Mouse (Mus musculus) kidney, postnatal 4 days (tissue): Measurements from ENCODE around the gene Ttc28.

ENCODE experiments used
- DNase-seq, 2 experiments: peaks; one replicate each; pipeline ENCODE4 v3.0.0; 2021; ENCODE audit warnings: mixed read lengths in 2 of 2

Gene Ttc28

DNA sequence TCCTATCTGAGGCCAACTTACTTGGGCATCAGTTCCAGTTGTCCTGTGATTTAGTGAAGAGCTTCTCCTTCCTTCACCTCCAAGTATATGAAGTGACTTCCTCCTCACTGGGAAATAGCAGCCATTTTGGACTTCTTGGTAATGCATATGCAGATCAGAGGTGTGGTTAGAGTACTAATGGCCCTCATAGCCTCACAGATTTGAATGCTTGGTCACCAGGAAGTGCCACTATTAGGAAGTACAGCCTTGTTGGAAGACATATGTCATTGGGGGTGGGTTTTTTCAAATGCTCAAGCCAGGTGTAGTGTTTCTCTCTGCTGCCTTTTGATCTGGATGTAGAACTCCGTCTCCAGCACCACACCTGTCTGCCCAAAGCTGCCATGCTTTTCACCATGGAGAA, 10.3 kb downstream of the Ttc28 start:
- no peak for DNase-seq

DNA sequence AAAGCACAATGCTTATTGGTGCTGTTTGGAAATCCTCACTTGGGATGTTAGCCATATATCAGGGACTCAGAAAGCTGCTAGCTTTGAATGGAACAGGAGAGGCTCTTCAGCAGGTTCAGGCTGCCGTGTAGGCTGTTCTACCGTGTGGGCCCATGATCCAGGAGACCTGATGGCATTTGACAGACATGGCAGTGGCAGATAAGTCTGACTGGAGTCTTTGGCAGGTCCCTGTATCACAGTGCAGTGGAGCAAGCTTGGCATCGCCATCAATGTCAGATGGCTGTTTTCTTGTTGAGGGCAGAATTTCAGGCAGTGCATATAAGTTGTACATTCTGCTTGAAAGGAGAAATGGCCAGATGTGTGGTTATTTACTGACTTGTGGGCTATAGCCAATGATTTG, 11.0 kb downstream of the Ttc28 start:
- no peak for DNase-seq

DNA sequence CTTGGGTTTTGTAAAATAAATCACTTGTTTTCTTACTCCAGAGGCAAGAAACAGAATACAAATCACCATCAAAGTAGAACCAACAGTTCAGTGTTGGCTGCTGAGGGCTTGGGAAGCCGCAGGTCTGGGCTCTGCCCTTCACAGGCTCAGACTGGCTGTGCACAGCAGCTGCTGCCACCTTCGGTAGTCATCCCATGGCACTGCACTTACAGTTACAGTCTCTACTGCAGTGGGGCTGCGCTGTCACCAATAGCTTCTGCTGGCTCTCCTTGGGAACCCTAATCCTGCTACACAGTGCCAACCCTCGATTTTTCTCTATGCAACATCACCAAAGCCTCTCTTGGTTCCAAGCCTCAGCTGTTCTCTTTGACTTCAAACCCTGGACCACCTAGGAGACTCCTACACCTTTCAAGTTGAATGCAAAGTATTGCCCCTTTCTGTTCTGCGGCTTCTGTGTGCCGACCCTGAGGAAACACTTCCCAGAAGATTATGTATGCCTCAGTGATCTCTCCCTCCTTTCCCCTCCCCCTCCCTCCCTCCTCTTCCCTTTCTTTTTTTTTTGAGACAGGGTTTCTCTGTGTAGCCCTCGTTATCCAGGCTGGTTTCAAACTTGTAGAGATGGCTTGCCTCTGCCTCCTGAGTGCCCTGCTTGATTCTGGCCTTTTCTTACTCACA, 17.6 kb downstream of the Ttc28 start:
- no peak for DNase-seq

DNA sequence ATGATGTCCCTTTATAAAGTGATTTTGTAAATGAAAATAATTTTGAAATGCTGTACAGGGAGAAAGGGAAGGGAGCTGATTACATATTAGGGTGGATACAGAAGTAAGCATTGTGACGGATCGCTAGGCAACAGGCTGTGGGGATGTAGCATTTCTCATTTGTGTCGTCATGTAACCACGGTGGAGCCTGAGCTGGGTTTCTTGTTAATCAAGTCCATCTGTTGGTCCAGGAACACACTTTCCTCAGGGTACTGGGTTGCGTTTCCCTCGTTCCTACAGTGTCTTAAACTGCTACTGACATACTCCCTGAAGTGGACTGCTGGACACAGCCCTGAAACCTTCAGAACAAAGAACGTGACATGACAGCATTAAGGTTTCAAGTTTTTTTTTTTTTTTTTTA, 18.6 kb downstream of the Ttc28 start:
- DNase-seq = no peak

DNA sequence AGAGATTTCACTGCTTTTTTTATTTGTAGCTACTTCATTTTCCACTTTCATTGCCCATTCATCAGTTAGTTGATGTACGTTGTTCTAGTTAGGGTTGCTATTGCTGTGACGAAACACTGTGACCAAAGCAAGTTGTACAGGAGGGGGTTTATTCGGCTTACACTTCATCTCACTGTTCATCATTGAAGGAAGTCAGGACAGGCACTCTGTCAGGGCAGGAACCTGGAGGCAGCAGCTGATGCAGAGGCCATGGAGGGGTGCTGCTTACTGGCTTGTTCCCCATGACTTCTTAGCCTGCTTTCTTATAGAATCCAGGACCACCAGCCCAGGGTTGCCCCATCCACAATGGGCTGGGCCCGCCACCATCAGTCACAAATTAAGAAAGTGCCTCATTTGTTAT, 19.2 kb downstream of the Ttc28 start:
- DNase-seq = no peak

DNA sequence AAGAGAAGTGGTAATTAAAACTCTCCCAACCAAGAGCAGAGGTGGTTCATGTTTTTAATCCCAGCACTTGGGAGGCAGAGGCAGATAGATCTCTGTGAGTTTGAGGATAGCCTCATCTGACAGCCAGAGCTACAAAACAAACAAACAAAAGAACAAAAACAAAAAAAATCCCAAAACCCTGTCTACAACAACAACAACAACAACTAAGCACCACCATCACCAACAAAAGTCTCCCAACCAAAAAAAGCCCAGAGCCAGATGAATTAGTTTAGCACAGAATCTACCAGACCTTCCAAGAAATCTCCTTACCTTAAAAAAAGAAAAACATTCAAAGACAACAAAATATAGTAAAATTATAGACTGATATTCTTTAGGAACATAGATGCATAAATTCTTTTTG, 20.7 kb downstream of the Ttc28 start:
- no peak for DNase-seq

DNA sequence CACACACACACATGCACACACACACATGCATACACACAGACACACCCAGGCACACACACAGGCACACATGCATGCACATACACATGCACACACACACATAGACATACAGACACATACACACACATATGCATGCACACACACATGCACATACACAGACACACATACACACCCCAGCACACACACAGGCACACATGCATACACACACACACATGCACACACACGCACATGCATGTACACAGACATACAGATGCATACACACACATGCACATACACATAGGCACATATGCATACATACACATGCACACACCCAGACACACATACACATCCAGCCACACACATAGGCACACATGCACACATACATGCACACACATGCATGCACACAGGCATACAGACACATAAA, 27.1 kb downstream of the Ttc28 start:
- no peak for DNase-seq

DNA sequence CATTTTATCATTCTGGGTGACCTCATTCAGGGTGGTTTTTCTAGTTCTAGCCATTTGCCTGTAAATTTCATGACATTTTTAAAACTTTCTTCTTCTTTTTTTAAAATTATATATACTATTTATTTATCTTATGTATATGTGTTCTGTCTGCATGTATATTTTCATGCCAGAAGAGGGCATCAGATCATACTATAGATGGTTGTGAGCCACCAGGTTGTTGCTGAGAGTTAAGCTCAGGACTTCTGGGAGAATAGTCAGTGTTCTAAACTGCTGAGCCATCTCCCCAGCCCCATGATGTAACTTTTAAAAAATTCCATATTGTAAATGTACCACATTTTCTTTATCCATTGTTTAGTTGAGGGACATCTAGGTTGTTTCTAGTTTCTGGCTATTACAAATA, 29.3 kb downstream of the Ttc28 start:
- no peak for DNase-seq

DNA sequence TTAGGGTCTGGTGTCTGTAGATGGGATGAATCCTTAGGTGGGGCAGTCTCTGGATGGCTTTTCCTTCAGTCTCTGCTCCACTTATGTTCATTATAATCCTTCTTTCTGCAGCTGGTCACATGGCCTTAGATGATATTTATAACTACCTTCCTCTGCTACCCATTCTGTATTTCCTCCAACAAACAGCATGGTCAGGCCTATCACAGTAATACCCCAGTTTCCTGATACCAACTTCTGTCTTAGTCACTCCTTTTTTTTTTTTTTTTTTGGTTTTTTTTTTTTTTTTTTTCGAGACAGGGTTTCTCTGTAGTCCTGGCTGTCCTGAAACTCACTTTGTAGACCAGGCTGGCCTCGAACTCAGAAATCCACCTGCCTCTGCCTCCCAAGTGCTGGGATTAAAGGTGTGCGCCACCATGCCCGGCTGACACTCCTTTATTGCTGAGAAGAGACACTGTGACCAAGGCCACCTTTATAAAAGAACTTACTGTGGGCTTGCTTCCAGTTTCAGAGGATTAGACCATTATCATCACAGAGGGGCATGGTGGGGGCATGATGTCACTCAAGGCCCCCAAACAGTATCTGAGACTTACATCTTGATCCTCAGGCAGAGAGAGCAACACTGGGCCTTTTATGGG, 30.5 kb downstream of the Ttc28 start:
- DNase-seq = no peak

DNA sequence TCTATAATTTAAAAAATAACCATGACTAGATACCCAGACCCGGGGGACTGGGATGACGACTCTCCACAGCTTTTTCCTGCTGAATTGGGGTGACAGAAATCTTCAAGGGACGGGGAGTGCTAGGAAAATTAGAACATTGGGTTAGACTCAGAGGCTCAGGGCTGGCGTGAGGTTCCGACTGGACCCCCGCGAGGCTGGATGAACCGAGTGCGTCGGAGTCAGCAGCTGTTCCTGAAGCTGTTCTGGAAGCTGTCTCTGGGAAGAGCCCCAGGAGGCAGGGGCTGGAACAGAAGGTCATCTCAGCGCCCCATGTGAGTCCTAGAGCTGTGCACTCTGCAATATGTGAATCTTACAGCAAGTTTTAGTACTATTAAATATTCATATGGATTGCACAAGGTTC, 35.3 kb downstream of the Ttc28 start:
- DNase-seq = no peak

DNA sequence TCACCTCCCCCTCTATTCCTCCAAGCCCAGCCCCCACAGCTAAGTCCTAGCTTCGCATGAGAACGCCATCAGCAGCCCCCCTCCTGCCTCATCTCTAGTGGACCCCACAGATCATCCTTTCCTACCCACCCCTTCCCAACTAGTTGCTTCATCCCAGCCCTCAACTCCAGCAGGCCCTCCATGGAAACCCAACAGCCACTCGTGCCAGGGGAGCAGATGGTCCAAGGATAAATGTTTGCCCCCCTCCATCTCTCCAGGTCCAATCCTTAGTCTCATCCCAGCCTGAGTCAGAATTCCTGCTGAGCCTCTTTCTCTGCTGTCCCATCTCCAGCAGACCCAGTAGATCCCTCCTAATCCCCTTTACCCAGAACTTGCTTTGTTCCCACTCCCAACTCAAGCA, 36.6 kb downstream of the Ttc28 start:
- no peak for DNase-seq

DNA sequence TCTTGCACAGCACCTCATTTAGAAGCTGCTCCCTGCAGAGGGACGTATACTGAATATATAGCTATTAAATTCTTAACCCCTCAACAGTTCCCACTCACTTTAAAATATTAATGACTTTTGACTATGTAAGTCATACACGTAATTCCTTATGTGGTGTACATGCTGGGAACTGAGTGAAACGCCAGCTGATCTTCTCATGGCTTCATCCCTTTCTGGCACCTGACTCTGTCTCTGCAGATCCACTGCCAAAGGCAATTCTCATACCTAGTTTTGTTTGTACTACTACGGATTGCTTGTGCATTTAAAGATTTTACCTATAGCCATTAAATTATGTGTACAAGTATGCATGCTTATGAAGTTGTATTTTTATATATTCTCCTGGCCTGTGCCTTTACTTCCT, 39.9 kb downstream of the Ttc28 start:
- no peak for DNase-seq

DNA sequence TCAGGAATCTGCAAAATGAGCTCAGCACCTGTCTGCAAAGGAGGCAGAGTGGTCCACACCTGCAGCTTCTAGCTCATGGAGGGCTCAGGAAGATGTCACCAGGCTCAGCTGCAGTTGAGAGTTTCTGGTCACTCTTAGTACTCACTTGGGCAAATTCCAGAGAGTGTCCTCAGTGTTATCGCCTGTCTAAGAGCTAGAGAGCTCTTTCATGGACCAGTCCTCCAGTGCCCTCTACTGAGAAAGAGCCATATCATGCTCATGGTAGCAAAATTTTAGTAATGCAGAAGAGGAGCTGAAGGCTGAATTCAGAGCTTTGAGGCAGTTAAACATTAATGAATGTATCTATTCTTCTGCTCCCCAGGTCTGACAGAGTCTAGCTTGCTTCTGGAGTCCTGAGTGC, 43.7 kb downstream of the Ttc28 start:
- peak in 1 of 2 experiments; percentile 15 for DNase-seq

DNA sequence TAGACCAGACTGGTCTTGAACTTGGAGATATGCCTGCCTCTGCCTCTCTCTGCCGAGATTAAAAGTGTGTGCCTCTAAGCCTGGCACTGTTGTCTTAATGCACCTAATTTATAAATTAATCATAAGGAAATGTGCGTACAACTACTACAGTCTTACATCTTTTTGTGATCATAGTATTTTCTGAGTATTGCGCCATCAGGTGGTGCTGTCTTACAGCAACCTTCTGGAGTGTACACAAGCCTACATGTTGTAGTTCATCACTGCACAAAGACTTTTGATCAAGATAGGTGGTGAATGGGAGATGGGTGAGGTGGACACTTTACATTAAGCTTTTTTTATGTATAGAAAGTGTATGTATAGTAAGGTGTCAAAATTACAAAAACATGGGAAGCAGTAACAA, 45.0 kb downstream of the Ttc28 start:
- DNase-seq = no peak

DNA sequence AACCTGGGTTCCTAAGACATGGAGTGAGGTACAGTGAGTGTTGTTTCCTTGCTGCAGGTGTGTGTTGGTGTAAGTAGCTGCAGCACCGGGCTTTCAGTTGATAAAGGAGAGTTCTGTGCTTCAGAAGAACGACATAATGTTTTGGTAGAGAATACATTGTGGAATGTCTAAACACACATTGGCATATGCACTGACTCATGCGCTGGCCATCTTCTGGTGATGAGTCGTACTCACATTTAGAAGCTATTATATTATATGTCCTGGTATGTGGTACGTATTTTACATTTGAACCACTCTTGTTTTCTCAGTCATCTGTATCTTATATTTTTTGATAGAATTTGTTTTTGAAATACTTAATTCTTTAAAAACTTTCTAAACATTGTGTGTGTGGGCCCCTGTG, 46.2 kb downstream of the Ttc28 start:
- no peak for DNase-seq

DNA sequence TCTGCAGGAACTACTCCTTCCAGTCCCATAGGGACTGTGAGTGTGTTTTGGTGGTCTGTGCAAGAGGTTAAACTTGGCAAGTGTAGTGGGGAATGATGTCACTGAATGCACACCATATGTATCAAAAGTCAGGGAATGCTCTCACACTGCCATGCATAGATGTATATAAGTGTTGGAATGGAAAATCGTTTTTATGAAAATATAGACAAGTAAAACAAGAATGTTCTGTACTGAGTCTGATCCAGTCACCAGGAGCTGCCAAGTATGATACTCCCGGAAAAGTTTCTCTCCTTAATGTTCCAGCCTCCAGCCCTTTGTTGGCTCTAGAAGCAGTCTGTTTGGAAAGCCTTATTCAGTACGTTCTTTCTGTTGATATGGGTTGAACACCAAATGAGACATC, 48.7 kb downstream of the Ttc28 start:
- DNase-seq = no peak

DNA sequence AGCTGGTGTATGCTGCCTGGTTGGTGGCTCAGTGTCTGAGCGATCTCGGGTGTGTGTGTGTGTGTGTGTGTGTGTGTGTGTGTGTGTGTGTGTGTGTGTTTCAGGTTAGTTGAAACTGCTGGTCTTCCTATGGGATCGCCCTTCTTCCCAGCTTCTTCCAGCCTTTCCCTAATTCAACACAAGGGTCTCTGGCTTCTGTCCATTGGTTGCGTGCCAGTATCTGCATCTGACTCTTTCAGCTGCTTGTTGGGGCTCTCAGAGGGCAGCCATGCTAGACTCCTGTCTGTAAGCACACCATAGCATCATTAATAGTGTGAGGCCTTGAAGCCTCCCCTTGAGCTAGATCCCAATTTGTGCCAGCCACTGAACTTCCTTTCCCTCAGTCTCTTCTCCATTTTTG, 49.7 kb downstream of the Ttc28 start:
- peak in 1 of 2 experiments; percentile 12 for DNase-seq

DNA sequence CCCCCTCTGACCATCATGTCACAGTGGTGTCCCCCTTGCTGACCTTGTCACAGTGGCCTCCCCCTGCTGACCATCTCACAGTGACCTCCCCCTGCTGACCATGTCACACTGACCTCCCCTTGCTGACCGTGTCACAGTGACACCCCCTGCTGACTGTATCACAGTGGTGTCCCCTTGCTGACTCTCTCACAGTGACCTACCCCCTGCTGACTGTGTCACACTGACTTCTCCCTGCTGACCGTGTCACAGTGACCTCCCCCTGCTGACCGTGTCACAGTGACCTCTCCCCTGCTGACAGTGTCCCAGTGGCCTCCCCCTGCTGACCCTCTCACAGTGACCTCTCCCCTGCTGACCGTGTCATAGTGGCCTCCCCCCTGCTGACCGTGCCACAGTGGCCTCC, 57.0 kb downstream of the Ttc28 start:
- no peak for DNase-seq

DNA sequence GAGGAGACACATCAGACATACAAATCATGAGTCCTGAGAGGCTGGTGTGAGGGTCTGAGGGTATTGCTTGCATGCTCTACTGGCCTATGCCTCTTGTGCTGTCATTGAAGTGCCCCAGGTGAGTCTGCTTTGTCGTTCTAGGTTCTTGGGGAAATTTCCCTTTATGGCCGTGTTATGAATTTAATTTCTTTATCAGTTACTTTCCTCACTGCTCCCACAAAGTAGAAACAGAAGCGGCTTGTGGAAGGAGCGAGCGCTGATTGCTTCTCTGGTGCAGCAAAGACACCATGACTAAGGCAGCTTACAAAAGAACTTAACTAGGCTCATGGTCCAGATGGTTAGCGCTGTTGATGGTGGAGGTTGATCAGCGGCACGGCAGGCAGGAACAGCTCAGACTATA, 64.7 kb downstream of the Ttc28 start:
- no peak for DNase-seq

DNA sequence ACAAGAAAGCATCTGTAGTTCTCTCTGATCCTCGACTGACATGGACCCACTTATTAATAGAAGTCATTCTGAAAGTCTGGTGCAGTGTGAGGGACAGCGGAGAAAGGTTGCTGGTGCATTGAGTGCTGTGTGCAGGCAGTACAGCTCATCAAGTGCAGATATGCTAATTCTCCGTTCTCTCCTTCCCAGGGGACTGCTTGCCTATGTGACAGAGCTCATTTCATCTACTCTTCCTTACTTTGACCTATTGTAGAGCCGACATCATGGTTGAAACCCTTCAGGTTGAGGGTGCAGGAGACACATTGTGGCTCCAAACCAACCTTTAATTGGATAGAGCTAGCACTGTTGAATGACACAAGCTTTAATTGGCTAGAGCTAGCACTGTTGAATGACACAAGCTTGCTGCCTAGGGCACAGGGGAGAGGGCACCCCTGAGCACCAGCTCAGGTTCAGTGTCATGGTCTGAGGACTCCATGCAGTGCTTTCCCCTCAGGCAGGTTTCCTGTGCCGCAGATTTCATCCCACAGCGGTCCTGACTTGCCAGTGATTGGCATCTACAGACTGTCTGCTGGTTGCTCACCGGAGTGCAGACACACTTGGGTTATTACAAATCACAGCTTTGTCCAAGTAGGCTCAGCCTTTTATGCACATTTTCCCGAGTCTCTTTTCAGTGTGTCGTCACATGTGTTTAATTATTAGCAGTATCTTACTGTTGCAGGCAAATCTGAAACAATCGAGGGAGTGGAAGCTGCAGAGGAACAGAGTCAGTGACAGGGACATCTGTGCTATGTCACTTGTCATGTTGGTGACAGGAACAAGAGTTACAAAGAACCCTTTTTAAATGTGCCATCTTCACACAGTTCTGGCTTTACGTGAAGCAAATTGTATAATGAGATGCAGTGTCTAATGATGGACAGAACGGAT, 69.1 kb downstream of the Ttc28 start:
- peak in 1 of 2 experiments; percentile 10 for DNase-seq

DNA sequence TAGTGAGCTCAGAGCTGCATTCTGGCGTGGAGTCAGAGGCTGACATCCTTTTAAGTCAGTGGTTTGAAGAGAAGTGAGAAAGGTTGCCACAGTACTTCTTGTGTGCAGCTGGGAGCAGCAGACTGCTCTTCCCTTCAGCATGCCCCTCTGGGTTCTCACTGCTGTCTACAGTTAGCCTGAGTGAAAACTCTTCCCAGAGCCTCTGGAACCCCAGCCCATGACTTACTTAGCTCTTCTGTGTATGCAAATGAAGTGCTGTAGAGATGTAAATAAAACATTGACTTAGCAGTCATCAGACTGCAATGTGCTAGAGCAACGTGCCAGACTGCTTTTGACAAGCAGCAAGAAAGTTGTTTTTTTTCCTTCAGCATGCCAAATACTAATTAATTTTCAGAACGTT, 70.2 kb downstream of the Ttc28 start:
- peak in 1 of 2 experiments; percentile 26 for DNase-seq

DNA sequence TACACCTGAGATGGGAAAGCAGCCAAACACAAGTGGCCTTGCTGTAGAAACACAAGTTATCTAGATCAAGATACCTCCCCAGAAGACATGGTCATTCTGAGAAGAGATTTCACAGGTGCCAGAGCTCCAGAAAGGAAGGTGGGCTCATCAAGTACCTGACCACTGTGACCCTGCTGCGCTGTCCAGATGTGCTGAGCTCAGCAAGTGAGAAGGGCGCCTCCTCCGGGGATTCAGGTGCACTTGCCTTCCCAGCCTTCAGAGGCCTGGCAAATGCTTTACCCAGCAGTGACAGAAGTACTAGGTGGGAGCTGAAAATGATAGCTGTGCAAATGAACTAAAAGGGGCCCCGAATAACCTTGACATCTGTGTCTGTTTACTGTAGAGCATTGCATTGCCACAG, 78.6 kb downstream of the Ttc28 start:
- DNase-seq = no peak

DNA sequence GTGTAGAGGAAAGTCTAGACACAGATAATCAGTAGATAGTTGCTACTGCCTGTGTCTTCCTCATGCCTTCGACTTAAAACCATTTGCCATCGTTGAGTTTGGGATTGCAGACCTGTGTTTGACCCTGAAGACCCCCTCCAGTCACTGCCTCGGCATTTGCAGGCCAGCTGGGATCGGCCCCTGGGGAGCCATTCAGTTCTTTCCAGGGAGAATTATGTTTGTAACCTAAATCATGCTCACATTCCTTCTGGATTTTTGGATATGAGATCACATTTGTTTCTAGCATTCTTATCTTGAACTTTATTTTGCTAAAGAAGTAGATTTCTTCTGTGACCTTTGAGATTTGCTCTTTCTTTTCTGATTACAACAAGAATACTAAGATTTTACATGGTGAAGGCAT, 80.5 kb downstream of the Ttc28 start:
- peak; percentile 69 to 75 for DNase-seq

DNA sequence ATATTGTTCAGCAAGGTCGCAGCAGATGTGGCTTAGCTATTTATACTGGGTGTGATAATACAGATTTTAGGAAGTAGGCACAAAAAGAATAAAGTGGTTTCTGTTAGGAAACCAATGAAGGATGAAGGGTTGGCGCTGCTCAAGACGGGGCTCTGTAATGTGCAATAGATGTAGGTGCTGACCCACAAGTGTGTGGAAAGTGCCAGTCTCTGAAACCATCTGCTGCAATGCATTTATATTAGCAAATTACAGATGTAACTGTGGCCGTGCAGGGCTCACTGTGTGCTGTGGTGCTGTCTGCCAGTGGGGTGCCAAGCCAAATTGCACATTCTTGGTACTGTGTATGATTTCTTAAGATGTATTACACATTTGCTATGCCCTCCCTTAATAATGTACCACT, 81.3 kb downstream of the Ttc28 start:
- no peak for DNase-seq
